Mouse (Mus musculus) inflammation-experienced regulatory T-cells, adult 6 months (primary cell): ENCODE results near the gene Gm49355. TPM values are rescaled to one million over a fixed set of nuclear protein-coding genes. Genes with fewer than 3 reads are reported as not detected.

ENCODE experiments used
- ATAC-seq: one replicate; pipeline ENCODE4 v1.8.0; 2017
- polyA plus RNA-seq, 3 experiments: library from polyadenylated mRNA; unstranded; fragments of 100-300 nt; shearing (Covaris generic); gene quantifications; one replicate each; pipeline ENCODE4 v1.2.1; 2017

Gm49355 gene
- polyA plus RNA-seq = not detected

DNA sequence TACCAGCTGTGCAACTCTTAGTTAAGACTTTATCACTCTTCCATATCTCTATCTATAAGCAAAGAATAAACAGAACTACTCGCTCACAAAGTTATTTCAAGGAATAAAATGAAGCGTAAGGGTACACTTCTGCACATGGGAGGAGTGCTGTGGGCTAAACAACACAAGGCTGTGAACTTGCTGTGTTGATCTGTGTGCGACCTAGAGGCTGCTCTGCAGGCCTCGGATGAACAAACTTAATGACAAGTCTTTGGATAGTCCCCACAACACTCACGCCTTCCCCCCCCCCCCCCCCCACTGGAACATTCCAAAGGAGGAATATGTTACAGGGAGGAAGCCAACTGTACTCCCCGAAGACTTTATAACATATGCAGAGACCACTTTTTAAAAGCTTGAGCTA, at the start of gene Gm49355:
Gene Gm49355, plus strand, starts transcription at position 336 of the 400 bp plus-strand sequence.
- no peak for ATAC-seq

DNA sequence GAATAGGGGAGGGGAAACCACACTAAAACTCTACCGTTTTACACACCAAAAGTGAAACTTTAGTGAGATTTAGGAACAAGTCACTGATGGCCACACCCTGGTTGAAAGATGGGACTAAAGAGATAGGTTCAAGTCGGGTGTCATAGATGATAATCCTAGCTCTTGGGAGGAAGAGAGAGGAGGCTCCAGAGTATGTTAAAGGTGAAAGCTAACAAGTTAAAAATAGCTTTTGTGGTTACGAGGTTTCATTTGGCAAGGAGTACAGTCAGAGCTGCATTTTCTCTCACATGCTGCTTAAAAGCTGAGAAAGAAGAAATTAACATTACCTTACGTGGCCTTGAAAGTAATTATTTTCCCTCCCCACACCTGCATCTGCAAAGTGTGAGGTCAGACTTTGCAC, 40.0 kb upstream of the Gm49355 start:
- no peak for ATAC-seq

DNA sequence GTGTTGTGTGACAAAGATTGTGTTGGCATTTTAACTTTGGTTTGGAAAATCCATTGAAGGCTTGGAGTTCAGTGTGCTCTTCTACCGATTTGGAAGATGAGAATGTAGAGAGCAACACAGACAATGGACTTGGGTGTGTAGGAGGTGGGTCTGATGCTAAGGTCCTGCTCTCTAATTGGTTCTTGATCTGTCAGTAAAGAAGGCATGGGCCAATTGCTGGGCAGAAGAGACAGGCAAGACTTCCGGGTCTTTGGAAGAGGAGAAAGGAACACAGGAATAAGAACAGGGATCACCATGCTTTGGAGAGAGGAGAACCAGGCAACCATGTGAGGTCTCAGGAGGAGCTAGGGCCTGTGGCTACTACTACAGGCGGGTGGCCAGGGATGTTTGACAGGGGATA, 7.7 kb upstream of the Gm49355 start:
- ATAC-seq = no peak

DNA sequence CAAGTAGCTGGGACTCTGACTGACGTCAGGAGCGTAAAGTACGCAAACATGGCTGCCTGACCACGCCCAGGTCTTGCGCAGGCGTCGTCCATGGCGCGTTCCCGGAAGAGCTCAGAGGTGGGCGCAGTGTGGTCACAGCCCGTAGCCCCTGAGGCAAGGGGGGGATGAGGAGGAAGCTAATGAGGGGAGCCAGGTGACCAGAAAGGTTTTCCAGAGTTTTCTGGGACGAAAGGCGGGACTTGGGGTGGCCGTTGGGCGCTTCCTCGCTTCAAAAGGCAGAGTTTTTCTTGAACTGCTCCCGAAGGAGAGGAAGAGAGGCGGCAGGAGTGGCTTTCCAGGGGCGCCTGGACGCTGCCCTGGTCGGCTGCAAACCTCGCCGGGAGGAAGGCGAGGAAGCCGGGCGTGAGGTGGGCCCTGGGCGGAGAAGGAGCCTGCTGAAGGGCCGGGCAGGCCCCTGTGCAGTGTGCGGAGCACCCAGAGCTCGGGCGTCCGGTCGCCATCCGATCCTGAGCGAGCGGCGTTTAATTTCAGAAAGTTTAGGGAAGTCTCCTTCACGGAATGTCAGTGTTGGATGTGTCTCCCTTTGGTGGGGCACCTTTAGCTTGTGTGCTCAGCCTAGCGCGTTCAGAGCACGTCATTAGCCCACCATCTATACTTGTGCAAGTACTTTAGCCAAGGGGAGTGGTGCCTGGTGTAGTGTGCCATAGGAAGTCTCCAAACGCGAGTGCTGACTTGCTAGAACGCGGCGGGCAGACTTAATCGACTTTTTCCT, 551 bp downstream of the Gm49355 start, which contains the start of gene 3830406C13Rik:
Gene 3830406C13Rik, plus strand, starts transcription at position 33 of the 772 bp plus-strand sequence.
- ATAC-seq = peak; percentile 92

DNA sequence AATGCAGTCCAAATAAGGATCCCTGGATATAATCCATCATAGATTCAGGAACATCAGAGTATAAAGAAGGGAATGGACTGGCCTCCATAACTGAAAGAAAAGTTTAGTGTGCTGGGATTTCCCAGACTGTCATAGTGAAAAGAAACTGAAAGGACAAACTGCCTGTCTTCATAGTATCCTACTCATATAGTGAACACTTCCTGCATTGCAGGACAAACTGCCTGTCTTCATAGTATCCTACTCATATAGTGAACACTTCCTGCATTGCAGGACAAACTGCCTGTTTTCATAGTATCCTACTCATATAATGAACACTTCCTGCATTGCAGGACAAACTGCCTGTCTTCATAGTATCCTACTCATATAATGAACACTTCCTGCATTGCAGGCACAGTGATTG, 6.0 kb downstream of the Gm49355 start:
- peak; percentile 51 for ATAC-seq

DNA sequence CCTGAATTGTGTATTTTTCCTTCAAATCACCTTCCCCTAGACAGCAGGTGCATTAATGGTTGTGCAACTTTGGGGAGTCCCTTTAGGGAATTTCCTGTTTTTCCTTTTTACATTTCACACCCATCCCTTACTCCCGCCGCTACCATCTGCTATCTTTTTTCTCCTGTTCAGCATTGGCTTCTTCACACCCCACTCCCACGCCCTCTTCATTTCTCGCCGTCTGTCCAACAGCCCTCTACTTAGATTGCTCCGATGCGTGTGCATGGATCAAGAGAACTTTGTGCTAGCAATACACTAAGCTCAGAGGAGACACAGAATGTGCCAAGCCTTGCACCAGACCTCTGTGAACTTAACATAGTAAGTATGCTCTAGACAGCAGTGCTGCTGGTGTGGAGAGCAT, 12.6 kb downstream of the Gm49355 start:
- no peak for ATAC-seq

DNA sequence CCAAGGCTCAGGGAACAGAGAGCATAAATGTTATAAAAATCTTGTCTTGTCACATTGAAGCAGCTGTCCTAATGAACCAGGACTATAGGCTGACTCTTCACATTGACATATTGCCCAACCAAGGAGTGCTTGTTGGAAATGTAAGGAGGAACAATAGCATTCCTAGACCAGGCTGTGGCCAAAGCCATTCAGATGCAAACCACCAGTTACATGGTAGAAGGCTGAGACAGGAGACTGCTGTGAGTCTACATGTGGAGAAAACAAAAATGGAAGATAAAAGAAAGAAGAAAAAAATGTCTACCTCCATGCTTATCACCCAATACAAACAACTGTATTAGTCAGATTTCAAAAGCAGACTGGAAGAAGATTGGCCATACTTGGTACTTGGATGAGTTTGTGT, 15.4 kb downstream of the Gm49355 start:
- no peak for ATAC-seq

DNA sequence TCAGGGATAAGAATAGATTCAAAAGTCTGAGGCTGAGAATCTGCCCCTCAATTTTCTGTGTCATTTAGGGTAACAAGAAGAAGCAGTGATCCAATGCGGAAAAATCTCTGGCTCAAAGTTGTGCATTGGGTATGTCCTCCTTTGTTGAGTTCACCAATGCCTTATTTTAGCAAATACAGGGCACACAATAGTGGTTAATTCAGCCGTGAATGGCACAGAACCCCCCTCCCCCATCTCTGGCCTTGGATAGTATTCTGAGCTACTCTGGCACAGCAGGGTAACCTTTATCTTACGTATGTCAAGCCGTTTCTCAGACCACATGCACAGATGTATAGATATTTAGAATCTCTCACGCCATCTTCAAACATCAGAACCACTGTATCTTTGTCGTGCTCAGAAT, 15.9 kb downstream of the Gm49355 start:
- no peak for ATAC-seq

DNA sequence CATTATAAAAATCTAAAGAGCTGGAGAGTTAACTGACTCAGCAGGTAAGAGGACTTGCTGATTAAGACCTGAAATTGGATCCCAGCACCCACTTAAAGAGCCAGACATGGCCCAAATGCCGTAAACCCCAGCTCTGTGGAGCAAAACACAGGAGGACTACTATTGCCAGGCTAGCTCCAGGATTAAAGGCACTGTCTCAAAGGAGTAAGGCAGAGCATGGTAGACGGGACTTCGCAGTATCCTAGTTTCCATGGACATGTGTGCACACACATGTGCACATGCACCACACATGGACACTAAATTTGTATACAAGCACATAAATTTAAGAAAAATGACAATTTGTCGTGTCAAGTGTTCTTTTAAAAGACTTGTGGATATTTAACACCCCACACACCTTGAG, 16.5 kb downstream of the Gm49355 start:
- ATAC-seq = no peak

DNA sequence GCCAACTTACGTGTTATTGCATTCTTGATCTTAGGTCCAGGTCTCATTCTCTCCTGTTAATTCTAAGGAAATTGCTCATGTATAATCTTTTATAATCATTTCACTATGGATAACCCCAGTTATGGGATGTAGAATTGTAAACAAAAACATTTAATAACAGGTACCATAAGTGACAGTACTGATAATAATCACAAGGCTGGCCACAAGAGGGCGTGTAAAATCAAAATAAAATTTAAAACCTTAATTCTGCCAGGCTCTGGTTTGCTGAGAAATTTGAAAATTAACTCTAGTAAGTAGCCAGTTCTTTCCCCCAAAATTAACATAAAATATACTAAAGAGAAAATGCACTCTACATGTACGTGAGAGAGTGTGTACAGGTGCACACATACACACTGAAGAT, 16.9 kb downstream of the Gm49355 start:
- ATAC-seq = no peak

DNA sequence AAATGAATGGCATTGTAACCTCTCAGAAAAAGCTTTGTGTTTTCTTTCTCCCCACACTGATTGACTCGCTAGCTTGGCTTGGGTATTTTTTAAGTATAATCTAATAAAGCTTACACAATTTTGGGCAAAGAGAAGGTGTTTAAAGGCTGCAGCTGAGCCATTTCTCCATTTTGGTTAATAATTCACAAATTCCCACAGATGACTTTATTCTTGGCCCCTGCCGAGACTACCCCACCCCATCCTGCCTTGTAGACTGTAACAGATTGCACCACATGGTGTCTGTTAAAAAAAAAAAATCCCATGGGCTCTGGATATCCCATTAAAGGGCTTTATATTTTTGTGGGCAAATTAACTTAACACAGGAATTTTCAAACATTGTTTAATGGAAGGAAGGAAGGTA, 19.3 kb downstream of the Gm49355 start:
- no peak for ATAC-seq

DNA sequence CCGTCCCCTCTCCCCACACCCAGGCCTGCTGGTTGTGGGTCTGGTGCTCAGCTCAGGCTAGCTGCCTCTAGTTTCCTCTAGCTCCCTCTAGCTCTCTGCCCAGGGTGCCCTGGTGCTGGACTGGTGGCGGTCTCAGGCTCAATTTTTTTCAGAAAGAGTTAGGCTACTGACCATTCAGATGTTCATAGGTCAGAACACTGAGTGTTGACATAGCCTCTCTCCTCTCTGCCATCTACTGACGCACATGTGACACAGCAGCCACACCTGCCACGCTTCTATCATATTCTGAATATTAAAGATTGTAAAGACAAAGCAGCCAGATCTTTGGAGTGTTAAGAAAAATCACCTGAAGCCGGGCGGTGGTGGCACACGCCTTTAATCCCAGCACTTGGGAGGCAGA, 49.8 kb downstream of the Gm49355 start:
- no peak for ATAC-seq

DNA sequence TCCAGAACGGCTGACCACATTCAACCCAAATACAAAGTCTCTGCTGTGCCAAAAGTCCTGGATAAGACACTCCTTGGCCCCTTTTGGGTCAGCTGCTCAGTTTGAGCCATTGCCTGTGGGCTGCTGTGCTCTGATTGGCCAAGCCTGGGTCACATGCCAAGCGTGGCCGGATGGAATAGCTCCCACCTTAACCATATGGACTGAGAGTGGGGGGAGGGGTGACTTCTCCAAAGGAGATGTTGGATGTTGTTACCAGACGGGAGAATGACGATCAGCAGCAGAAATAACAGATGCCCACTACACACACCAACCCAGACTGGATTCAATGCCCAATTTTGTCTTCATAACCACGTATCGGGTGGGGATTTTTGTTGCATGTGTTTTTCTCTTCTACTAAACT, 51.1 kb downstream of the Gm49355 start:
- no peak for ATAC-seq

DNA sequence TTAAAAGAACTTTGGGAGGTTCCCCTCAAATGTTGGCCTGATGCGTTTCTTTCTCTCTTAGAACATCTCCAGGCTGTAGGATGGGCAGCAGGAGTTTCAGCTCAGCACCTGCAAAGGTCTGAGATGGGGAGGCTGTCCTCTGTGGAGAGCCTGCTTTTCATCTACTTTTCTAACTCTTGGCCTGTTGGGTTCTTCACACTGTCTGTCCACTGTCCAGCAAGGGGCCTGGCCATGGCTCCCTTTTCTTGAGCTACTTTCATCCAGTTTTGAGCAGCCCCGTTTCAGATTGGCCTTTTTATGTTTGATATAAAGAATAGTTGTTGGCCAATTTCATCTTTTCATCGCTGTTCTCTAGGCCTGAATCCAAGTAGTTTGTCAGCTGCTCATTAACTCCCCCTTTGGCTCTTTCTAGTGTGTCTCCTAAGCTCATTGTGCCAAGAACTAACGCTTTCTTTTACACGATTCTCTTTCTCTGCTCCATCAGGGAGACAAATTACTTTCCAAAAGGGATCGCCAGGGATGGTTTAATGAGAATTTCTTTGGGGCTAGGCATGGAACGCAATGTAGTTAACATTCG, 53.7 kb downstream of the Gm49355 start:
- no peak for ATAC-seq

DNA sequence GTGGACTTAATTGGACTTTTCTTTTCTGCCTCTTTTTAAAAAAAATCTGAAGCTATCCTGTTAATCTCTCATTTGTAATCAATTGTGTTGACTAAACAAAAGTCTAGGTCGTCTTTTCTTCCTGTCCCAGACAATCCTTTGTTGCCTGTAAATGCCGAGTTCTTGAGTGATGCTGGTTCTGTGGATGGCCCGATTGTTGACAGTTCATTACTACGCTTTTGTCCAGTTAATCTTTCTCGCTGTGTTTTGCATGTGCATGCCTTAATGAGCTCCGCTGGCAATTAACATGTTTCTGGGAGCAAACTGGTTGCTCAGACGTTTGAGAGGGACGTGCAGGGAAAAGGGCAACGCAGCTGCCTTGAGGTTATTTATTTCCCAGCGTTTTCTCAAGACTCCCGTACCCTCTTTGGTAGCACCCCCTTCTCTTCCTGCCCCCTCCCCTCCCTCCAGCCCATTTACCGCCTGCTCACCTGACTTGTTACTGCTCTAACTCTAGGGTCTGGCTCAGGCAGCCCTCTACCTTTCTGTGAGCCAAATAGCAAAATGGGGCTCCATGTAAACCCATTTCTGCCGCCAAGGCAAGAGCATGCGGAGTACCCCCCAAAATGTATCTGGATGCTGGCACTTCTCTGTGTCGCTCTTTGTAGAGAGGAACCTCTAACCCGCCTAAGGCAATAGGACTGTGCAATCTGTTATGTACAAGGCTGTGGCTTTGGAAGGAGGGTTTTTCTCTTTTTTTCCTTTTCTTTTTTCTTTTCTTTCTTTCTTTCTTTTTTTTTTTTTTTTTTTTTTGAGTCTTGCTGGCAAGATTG, 54.4 kb downstream of the Gm49355 start:
- no peak for ATAC-seq

DNA sequence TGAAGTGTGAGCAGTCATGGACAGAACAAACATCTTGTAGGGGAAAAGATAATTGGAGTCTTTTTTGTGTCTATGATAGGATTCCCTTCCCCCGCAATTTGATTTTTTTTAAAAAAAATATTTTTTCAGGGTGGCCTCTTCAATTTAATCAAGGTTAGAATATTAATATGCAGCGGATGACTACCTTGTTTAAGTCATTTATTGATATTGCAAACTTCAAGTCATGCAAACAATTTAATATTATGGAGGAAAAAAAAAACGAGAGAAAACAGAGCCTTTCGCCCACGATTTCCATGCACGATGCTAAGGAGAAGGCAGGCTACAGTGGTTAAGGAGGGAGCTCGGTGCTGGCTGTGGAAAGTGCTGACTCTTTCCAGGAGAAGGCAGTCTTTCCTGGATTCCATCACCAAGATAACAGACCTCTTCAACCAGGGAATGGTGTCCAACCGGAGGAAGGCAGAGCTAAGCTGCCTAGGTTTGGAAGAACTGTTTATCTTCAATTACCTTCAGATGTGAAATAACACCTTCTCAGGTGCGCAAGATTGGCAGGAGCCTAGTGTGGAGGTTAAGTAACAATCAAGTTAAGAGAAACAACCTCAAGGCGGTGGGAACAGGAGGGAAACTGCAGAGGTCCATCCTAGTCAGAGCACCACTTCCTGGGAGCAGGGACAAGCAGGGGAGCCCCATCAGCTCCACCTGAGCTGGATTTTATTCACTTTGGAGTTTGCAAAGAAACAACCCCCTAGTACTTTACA, 55.2 kb downstream of the Gm49355 start:
- ATAC-seq = no peak

DNA sequence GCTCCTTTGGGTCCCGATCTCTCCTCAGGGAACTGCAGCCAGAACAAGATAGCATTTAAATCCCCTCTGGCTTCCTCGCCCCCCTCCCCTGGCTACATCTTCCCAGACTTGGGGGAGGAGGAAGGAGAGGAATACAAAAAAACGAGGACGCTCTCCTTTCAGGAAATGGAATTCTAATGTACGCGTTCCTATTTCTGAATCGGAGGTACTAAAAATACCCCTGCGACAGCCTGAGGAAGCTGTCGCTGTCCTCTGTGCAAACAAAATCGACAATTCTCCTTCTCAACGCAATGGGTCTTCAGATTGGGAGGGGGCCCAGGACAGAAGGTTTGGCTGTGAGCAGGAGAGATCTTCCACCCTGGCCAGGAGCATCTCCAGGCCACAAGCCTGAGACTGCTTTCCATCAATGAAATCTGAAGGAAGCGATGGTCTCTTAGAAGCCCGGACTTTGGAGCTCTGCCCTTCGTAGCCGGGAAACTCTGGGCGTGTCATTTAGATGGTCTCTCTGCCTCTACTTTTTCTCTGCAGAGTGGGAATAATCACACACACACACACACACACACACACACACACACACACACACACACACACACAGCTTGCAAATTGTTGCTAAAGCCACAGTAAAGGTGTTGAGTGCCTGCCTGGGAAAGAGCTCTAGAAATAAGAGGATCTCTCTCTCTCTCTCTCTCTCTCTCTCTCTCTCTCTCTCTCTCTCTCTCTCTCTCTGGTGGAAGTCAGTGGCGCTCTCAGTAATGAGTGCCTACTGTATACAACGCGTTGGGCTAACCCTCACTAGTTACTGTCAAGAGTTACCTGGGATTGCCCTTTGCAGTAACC, 56.7 kb downstream of the Gm49355 start:
- ATAC-seq = no peak

DNA sequence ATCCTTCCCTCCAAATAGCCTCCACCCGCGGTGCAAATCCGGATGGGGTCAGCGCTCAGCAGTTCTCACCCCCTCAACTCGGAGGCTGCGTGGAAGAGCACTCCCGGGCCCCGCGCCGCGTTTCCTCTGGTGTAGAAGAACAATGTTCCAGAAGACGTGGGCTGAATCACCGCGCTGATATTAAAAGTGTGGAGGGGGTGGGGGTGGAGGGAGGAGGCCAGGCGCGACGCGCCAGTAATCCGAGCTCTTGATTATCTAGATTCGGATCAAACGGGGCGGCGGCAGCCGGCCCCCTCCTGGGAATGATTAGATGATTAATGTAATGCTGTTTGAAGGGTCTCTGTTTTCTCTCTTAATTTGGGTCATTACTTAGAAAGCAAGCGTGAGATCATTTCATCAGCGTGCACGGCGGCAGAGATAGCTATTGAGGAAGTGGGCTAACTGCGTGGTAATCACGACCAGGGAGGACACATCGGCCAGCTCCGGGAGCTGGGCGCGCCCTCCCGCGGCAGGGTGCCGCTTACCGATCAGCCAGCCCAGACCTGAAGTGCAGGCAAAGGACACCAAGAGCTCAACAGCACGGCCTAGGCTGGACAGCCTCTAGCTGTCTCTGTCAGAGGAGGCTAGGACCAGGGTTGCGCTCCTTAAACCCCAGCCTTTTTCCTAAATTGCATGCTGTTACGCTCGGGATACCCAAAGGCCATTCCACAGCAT, 57.5 kb downstream of the Gm49355 start:
- ATAC-seq = no peak

DNA sequence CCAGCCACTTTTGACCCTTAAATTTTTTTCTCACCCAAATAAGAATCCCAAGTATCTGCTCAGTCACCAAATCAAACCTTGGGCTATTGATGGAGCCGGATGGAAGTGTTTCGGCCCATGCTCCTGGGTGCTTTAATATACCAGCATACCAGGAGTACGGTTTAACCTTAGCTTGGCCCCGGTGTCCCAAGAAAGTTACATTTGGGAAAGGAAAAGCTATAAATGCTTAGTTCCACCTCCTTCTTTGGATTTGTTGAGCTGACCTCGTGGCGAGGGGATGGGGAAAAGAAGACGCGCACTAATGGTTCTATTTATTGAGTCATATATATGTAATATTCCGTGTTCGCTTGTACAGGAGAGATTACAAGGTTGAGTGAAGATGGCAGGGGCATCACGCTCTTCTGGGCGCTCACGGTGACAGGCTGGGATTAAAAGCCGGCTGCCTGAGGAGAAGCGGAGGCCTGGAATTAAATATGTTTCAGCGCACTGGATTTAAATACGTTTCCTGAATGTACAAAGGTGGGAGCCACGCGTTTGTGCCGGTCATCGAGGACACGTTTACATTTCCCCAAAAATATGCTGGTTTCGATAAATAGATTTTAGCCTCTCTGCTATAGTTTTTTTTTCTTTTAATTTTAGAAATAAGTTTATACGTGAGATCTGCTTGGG, 58.1 kb downstream of the Gm49355 start:
- no peak for ATAC-seq

DNA sequence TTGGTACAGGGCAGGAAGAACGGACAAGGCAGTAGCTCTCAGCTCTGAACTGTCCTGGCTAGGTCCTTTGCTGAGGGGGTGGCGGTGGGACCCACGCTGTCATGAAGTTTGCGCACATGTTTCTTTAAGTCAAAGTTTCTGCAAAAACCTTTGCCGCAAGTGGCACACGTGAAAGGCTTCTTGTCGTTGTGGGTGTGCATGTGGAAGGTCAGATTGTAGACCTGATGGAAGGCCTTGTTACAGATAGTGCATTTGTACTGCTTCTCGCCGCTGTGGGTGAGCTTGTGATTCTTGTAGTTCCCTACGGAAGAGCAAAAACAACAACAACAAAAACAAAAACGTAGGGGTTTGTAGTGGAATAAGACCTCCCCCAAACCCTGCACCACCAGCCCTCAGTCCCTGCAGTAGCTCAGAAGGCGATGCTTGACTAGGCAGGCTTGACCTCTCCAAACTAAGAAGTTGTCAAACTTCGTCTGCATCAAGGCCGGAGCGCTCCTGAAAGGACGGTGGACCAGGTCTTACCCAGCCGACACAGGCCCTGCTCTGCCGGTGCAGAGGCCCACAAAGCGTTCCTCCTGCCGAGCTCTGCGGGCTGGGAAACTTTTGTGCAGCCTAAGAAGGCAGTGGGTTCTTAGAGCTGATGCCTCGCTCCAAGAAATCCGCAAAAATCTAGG, 58.8 kb downstream of the Gm49355 start:
- no peak for ATAC-seq
